Mouse (Mus musculus): ENCODE measurements around the gene Myzap.

DNA sequence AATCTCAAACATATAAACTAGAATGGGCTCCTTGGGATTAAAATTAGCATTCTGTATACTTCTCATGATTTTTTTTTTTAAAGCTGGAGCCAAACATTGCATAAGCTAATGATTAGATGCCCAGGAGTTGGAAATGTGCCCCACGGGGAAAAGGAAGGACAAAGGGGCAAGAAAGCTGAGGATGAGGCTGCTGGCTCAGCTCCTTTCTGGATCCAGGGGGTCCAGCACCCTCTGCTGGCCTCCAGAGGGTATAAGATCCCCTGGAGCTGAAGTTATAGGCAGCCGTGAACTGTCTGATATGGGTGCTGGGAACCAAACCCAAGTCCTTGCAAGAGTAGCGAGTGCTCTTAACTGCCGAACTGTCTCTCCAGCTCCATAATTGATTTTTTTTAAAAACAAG, 76.3 kb downstream of the Myzap start:
- TF ChIP-seq CTCF (IDR thresholded peaks at IDR 0.05; ENCODE audit: borderline replicate concordance, insufficient read depth, low read depth, low read length) (no peak), POLR2A (IDR thresholded peaks at IDR 0.05; ENCODE audit: borderline replicate concordance, insufficient read depth, low read length) (no peak)

Data from cerebellum, adult 2 months (tissue).